Mouse (Mus musculus) kidney, postnatal 10 days (tissue): ENCODE data around the gene Fas.

Source experiments
- DNase-seq: peaks from one replicate; pipeline ENCODE4 v3.0.0; 2021; ENCODE audit warnings: mixed read lengths

Fas gene

GRCm38 (mm10) chr19:34284383-34284782 lies 6.1 kb upstream of the Fas start:
- no peak for DNase-seq

GRCm38 (mm10) chr19:34284826-34285225 lies 5.6 kb upstream of the Fas start:
- DNase-seq: no peak

- DNase-seq: no peak
These were observed 3.2 kb upstream of the Fas start for GRCm38 (mm10) chr19:34287221-34287620.

- no peak for DNase-seq
These were observed 2.6 kb upstream of the Fas start for GRCm38 (mm10) chr19:34287656-34288415.

GRCm38 (mm10) chr19:34288696-34289095 lies 1.8 kb upstream of the Fas start:
- DNase-seq: no peak

GRCm38 (mm10) chr19:34290872-34291341 lies 441 bp downstream of the Fas start:
- peak; percentile 28 for DNase-seq

- DNase-seq: no peak
These were observed 913 bp downstream of the Fas start for GRCm38 (mm10) chr19:34291379-34291778.

GRCm38 (mm10) chr19:34291956-34292355 lies 1.5 kb downstream of the Fas start:
- DNase-seq: no peak

- DNase-seq: no peak
These were observed 2.2 kb downstream of the Fas start for GRCm38 (mm10) chr19:34292701-34293100.

- DNase-seq: no peak
These were observed 3.0 kb downstream of the Fas start for GRCm38 (mm10) chr19:34293376-34293947.

GRCm38 (mm10) chr19:34295442-34295841 lies 5.0 kb downstream of the Fas start:
- DNase-seq: no peak

GRCm38 (mm10) chr19:34298531-34298930 lies 8.1 kb downstream of the Fas start:
- DNase-seq: no peak

GRCm38 (mm10) chr19:34299229-34299628 lies 8.8 kb downstream of the Fas start:
- no peak for DNase-seq

GRCm38 (mm10) chr19:34300430-34300829 lies 10.0 kb downstream of the Fas start:
- DNase-seq: no peak

GRCm38 (mm10) chr19:34304917-34305316 lies 14.5 kb downstream of the Fas start:
- DNase-seq: no peak

- no peak for DNase-seq
These were observed 16.3 kb downstream of the Fas start for GRCm38 (mm10) chr19:34306794-34307193.

- DNase-seq: no peak
These were observed 21.8 kb downstream of the Fas start for GRCm38 (mm10) chr19:34312151-34312728.

- no peak for DNase-seq
These were observed 37.6 kb downstream of the Fas start for GRCm38 (mm10) chr19:34328051-34328450.

GRCm38 (mm10) chr19:34334300-34334699 lies 43.8 kb downstream of the Fas start:
- peak; percentile 84 for DNase-seq

- DNase-seq: no peak
These were observed 54.2 kb downstream of the Fas start for GRCm38 (mm10) chr19:34344702-34345101.

GRCm38 (mm10) chr19:34345616-34346267 lies 55.3 kb downstream of the Fas start:
- peak; percentile 19 for DNase-seq

GRCm38 (mm10) chr19:34353291-34353805 lies 62.9 kb downstream of the Fas start:
- DNase-seq: peak; percentile 22

- no peak for DNase-seq
These were observed 72.2 kb downstream of the Fas start for GRCm38 (mm10) chr19:34362639-34363038.
